Mouse (Mus musculus) T-helper 2 cell (primary cell): ENCODE measurements around the gene Hus1b.

ENCODE experiments used
- in situ Hi-C: fragments of 300-600 bp; cut with MboI, MseI; formaldehyde crosslinking; loops from one replicate; pipeline ENCODE4 v1.15.1; 2025; ENCODE audit warnings: high pct_unique_total_duplicates

Gene Hus1b

DNA sequence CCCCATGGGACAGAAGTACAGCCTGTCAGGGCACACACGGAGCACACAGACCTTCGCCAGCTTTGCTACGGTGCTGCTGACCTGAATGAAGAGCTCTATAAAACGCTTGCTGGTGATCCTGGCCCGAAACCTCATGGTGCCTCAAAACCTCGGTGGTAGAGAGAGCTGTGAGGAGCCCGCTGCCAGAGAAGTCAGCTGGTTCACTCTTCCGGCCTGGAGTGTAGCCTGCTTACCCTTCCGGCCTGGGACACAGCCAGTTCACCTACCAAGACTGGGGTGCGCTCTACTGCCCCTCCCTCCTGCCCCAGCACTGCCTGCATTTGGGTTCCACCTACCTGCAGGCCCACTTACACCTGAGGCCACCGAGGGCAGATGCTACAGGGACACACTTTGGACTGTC is at the start of gene Hus1b:
Hus1b (minus strand) TSS at position 220 of the 400 bp plus-strand sequence.
- in situ Hi-C loops, result loop anchor here (5.0 kb wide), 1 partner anchor 100 kb away; no protein-coding TSS in a partner anchor

DNA sequence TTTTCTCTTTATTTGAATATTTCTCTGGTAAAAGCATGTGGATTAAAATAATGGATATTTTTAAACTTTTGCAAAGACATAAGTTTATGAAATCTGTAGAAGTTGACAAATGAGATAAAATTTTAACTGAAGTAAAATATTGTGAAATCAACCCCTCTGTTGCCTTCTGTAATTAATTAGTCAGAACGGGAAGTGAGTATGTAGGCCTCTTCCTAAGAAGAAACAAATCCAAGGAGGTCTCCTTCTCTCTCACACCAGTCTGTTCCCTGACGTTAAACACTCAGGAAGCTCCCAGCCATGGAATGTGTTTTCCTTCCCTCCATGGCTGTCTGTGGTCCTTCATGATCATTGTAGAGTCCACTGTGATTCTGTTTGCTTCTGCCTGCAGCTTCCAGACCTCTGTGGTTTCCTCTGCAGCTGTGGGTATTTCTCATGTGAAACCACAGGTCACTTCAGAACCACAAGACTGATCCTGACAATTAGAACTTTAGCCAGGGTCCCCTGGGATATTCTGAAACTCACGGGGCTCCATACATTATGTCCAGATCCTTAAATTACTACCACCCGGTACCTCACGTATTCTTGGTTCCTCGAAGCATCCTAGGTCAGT is 46.8 kb upstream of the Hus1b start:
- in situ Hi-C loops, result no loop called here

DNA sequence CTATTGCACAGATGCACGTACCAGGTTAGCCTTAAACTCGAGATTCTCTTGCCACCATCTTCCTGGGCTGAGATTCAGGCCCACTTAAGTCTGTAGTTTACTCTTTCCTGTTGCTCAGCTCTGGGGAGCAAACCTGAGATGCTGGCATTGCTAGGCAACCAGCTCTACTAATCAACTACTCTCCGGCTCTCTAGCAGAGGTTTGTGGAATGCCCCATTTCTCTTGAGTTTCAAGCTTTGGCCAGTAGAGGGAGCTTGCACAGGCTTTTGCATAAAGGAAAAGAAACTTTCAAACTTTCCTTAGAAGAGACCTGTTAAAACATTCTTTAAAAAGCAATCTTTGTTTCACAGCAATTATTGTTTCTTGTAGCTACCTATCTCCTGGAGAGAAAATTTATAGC is 46.3 kb upstream of the Hus1b start:
- in situ Hi-C loops, result no loop called here

DNA sequence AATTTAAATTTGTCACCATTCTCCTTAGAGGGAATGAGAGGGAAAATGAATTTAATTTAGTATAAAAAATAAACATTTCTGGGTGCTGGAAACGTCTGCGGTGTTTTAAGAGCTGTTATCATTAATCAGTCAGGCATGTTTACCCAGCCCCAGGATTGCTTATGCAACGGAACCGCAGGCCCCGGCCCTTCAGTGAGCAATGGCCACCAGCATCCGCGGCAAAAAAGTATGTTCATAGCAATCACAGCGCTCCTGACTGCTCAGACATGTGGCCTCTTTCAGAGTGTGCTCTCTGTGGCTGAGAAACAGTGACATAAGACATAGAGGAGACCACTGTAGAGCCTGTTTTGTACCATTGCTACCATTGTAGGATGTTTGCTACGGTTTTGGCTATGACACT is 42.7 kb upstream of the Hus1b start:
- in situ Hi-C loops, result no loop called here

DNA sequence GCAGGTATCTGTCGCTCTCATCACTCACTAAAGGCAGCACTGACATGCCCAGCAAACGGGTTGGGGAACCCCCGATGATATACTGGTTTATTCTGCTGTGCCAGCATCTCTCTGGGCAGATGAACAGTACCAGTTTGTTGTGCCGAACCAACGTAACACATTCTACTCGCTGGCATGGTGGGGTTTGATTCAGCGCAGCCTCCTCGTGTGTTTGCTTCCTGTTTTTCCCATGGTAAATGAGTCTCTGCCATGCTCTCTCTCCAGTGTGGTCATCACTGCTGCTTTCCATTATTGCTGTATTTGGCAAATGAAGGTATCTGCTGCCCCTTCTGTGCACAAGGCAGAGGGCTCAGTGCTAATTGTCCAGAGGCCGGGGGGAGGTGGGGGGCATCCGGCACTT is 42.2 kb upstream of the Hus1b start:
- in situ Hi-C loops, result no loop called here

DNA sequence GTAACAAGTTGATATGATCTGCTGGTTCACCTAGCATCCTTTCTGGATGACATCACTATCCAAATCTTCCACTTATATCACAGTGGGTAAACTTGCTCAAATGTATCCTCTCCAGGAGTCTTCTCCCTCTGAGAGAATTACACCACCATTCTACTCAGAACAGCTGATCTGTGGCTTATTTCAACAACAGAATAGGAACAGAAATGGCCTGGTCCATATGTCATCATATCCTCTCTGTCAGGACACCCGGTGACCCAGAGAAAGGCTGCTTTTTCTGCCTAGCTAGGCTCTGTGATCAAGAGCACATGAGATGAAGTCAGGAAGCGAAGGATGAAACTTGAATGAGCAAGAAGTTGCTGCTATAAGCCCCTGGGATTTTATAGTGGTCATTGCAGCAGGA is 40.1 kb upstream of the Hus1b start:
- in situ Hi-C loops, result no loop called here

DNA sequence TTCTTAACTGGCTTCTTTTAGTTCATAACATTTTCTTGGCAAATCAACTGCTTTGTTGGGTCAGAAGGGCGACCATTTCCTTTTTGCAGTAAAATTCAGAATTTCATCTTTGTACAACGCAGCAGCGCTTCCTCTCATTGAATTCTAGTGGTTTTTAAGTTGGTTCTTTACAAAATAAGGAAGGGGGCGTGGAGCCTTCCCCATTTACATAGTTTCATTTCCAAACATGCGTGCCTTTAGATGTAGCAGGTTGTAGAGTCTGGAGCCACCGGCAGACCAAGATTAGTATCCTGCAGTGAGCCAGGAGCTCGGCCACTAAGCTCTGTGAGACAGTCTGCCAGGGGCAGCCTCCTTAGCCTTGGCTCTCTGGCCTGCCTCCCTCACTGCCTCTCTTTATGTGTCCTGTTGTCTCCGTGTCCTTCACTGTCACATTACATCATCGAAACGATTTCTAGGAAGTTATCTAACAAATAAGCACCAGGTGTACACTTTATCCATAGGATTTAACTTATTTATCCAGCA is 39.4 kb upstream of the Hus1b start:
- in situ Hi-C loops, result no loop called here

DNA sequence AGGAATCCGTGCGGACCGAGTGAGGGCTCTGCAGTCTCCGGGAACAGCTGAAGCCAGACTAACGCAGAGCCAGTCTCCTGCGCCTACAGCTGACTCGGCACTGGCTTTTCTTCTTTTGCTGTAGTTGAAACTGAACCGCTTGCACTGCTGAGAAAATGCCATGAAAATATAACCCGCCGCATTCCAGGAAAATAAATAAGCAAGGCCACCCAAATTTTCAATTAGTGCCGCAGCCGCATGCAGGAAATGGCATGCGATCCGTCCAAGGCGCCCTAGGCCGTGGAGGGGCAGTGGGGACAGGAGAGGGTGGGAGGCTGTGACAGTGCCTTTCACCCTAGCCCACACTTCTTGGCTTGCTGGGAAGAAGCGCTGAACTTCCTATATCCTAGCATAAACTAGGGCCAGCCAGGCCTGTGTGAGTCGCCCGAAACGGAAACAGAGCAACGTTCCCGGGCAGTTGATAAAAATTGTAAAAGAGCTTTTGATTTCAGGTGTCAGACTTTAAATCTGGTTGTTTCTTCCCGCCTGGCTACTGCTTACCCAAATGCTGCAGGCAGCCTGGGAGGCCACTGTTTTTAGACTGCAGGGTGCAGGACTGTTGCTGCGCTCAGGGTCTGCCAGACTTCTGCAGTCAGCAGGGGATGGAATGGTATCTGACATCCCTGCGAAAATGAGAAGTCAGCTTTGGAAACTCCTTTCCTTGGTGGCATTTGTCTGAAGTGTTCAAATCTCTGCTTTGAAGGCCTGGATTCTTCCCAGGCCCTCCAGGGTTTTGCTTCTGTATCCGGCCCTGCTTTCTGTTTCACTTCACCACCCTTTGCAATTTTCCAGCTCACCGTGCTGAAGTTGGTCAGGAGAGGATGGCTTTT is 38.3 kb upstream of the Hus1b start:
- in situ Hi-C loops, result no loop called here

DNA sequence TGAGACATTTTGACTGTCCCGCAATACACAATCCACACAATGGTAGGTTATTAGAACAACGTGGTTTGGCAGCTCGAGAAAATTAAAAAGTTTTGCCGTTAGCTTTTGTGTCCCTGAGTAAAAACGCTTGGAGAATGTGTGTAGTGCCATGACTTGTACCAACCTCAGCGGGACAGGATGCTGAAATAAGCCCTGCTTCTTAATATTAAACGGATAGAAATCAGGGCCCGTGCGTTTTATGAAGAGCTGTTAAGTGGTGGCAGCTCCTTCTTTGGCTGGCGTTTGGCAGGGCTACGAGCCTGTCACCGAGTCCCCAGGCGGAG is 37.7 kb upstream of the Hus1b start:
- in situ Hi-C loops, result no loop called here

DNA sequence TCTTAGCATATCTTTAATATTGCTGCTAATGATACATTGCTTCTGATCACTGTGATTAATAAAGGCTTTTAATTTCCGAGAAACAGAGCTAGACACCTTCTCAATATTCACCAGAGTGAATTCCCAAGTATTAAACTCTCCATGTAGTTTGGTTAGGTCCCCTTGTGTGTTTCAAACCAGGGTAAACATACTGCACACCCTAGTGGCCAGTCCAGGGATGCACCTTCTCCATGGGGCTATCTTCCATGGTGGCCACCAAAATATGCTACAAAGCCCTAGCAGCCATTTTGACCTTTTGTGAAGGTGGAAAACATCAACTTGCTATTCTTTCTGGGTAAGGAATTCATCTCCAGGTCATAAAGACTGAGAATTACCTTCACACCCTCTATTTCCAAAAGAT is 34.1 kb upstream of the Hus1b start:
- in situ Hi-C loops, result loop anchor here (5.0 kb wide), 1 partner anchor 434 kb away; the partner anchor contains the start of gene Uqcrfs1

DNA sequence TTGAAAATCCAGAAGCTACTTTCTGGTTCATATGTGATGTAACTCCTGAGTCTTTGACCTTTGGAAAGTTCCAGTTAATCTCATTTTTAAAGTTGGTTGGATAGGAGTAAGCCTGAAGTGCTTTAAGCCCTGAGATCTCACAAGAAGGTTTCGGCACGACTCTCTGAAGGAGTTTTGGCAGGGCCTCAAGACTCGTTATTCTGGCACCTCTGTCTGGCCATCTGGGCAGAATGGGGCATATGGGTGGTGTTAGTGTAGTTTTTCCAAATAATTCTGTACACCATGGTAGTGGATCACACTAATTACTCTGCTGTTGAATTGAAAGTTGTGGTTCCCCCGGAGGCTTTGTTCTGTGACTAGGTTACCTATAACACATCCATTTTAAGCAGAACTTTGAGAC is 30.7 kb upstream of the Hus1b start:
- in situ Hi-C loops, result no loop called here

DNA sequence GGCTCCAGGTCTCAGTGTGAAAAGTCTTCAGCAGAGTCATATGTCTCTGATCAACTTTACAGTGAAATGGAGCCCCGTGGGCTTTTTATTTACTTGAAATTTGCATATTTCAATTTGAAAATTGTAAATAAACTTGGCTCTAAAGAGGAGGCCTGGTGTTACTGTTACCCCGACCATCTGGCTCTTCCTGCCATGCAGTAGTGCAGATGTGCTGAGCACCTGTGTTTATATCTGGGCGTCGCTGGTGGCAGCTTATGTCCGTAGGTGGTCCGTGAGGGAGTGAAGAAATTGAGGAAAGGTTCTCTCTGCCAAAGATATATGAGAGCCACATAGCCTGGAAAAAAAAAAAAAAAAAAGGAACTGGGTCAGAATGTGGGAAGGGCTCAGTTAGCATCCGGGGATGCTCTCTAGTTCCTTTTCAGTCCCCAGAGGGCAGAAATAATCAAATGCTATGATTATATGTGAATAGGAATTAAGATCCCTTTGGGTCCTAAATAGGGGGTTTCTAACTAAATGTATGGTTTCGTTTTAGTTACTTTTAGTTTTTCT is 29.1 kb upstream of the Hus1b start:
- in situ Hi-C loops, result no loop called here

DNA sequence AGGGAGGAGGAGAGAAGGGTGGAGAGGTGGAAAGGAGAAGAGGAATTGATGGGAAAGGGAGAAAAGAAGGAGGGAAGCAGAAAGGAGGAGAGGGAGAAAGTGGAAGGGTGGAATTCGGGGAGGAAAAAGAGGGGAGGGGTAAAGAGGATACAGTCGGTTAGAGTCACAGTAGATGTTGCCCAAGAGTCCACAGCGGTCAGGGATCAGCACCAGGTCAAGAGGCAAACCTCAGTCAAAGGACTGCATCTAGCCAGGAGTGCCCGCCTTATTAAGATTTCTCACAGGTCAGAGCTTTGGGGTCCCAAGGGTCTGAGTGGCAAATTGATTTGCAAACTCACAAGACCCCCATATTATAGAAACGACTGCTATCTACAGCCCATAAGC is 26.7 kb upstream of the Hus1b start:
- in situ Hi-C loops, result no loop called here

DNA sequence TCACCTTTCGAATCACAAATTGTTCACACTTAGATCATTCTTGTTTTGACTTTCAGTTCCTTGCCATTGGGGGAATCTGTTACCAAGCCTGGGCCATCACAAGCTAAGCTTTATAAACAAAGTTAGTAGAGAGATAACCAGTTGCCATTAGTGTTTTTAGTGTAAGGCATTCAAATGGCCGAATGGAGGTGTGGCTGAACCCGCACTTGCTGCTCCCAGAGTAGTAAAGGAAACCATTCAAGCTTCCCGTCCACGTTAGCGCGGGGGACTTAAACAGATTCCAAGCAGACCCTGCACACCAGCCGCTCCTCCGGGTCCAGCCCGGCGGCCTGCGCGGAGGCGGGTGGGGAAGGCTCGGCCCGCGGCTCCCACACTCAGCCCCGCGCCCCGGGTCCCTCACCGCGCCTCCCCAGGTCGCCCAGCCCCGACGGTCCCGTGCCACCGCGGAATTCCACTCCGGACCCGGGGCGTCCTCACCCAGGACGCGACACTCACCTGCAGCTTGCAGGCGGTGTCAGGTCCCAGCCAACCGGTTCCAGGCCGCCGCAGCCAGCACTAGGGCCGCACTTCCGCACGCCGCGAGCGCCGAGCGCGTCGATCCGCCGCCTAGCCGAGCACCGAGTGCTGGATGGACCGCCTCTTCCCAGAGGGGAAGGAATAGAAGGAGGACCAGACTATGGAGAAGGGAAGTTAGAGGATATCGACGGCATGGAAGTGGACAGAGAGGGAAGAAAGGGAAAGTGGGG is 26.1 kb upstream of the Hus1b start, which contains the start of the genes Exoc2 and Gm5447:
Exoc2 (minus strand) TSS at position 593 of the 746 bp plus-strand sequence.
Gm5447 (plus strand) TSS at position 704 of the 746 bp plus-strand sequence.
- in situ Hi-C loops, result no loop called here

DNA sequence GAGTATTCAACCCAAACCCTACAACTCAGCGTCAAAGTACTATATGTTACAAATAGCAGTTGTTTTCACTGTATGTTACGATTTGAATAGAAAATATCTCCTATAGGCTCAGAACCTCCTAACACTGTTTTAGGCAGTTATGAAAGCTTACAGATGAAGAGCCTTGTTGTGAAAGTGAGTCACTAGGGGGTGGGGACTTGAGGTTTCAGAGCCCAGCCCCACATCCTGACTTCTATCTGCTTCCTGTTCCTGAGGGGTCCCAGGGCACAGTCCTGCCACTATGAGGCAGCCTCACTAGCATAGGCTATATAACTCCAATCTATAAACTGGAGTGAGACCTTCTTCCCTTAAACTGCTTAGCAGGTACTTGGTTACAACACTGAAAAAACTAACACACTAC is 24.5 kb upstream of the Hus1b start:
- in situ Hi-C loops, result no loop called here

DNA sequence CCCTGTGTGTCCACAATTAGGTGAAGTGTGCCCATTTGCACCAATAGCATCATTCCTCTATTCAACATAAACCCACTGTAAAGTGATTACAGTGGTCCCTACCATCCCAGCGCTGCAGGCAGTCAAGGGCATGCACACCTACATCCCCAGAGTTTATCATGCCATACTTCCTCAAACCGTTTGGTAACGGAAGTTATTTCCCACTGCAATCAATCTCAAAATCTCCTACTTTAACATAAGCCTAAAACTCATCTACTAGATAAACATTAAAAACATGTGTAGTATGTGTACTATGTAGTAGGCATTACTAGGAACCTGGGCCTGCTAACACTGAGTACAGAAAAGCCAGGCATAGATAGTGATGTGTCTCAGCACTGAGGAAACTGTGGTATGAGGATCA is 23.5 kb upstream of the Hus1b start:
- in situ Hi-C loops, result no loop called here

DNA sequence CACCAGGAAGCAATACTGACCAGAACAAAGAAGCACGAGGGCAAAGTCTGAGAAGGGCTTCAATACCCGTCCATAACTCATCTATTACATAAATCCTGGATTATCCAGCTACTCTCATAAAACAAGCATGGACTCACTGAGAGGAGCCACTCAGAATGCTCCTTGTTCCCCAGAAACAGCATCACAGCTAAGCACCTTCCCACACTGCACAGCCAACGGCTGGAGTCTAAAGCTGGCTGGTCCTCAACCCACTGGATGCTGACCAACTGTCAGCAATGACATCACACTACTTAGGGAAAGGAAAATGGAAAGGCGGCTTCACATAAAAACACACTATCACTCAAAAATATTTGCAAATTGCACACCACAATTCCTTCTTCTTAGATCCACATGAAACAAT is 20.8 kb upstream of the Hus1b start:
- in situ Hi-C loops, result no loop called here

DNA sequence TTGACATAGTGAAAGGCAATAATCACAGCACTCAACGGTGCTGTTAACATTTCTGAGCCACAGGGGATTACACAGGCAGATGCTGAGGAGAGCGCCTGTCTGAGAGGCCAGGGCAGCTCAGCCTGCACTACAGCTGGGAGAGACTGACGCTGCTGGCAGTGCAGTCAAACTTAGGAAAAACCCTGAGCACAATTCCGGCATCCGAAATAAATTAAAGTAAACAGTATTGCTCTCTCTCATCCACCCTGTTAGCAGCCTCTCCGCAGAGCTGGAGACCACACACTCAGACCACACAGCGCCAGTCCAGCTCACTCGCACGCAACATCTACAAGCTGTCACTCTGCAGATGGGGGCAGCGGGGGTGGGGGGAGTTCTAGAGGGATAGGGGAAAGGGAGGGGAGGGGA is 18.9 kb upstream of the Hus1b start:
- in situ Hi-C loops, result no loop called here

DNA sequence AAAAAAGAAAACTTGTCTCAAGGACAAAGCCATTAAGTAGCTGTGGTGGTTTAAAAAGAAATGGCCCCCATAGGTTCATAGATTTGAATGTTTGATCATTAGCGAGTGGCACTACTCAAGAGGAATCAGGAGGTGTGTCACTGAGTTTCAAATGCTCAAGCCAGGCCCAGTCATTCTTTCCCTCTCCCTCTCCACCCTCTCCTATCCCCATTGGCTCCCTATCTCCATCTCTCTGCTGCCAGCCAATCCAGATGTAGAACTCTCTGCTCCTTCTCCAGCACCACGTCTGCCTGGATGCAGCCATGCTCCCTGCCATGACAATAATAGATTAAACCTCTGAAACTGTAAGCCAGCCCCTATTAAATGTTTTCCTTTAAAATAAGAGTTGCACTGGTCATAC is 14.4 kb upstream of the Hus1b start:
- in situ Hi-C loops, result no loop called here

DNA sequence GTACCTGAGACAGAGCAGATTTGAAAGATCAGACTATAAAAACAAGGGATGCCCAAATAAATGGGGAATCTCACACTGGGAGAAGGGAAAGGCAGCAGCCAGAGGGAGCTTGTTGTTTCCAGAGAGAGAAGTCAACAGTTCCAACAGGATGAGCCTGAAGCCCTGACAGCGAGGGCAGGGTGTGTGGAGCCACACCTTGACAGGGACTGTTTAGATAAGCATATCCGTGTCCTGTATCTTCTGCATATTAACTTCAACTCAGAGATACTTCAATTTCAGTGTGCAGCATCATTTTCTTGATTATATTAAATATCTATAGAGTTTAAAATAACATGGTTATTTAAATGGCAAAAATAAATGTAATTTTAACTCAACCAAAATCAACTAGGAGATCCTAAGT is 13.2 kb upstream of the Hus1b start:
- in situ Hi-C loops, result no loop called here

DNA sequence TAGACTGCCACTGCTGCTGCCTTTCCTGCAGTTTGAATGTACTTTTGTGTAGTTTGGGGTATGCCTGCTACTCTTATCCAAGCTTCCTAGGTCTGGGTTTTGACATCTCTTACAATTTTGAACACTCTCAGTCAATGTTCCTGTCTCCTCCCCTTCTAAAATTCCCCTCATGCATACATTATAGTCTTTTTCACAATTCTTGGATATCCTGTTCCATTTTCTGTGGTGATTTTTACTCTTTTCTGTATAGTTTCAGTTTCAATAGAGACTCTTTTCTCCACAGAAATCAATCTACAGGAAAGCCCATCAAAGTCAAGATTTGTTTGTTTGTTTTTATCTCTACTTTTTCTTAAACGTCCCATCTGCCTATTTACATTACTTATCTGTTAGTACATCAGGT is 6.0 kb upstream of the Hus1b start:
- in situ Hi-C loops, result no loop called here

DNA sequence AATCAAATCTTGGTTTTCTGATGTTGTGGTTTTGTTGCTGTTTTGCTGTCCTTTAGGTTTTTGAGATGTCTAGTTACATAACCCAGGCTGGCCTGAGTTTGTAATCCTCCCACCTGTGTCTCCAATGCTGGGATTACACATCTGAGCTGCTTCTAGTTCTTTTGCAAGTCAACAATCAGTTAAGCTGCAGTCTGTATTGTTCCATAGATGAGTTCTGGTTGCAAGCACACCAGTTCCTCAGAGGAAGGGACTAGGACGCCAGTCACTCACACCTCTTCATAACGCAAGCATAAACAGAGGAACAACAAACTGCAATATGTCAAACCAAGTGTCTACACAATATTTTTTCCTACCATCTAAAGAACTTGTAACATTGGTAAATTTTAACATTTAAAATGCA is 4.5 kb upstream of the Hus1b start:
- in situ Hi-C loops, result no loop called here
